Mouse (Mus musculus) lung, postnatal 0 days (tissue): Measurements from ENCODE around the gene Dscaml1.

ENCODE experiments used
- CTCF ChIP-seq: IDR thresholded peaks from 2 replicates; pipeline ENCODE4 v1.5.1; 2016; ENCODE audit warnings: antibody characterized with exemption, mild to moderate bottlenecking
- EP300 ChIP-seq: IDR thresholded peaks from 2 replicates; pipeline ENCODE4 v1.6.1; 2016; ENCODE audit warnings: antibody characterized with exemption, mild to moderate bottlenecking, control low read depth

DNA sequence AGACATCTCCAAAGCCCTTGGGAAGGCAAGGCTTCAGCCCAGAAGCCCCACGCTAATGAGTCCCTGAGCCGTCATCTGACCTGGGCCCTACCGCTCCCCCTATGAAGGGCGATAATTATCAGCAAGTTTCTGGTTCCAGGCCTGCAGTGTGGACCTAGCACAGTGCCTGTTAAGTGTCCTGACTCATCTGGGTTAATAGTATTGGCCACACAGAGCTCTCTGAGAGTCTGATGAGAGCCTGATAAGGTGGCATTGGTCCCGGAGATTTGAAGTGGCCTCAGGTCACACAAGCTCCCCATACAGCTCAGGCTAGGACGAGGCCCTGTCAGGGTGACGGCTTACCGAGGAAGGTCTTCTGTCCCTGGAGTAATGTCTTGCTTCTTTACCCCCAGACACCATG lies 36.8 kb upstream of the Dscaml1 start:
- TF ChIP-seq CTCF (no peak), EP300 (no peak)
